Mouse (Mus musculus): ENCODE measurements around the gene Mthfd1. TPM values are rescaled to one million over a fixed set of nuclear protein-coding genes. Genes with fewer than 3 reads are reported as not detected.

Mthfd1 gene
- polyA plus RNA-seq, 1 experiment from 2014 or later: 64.0 TPM

DNA sequence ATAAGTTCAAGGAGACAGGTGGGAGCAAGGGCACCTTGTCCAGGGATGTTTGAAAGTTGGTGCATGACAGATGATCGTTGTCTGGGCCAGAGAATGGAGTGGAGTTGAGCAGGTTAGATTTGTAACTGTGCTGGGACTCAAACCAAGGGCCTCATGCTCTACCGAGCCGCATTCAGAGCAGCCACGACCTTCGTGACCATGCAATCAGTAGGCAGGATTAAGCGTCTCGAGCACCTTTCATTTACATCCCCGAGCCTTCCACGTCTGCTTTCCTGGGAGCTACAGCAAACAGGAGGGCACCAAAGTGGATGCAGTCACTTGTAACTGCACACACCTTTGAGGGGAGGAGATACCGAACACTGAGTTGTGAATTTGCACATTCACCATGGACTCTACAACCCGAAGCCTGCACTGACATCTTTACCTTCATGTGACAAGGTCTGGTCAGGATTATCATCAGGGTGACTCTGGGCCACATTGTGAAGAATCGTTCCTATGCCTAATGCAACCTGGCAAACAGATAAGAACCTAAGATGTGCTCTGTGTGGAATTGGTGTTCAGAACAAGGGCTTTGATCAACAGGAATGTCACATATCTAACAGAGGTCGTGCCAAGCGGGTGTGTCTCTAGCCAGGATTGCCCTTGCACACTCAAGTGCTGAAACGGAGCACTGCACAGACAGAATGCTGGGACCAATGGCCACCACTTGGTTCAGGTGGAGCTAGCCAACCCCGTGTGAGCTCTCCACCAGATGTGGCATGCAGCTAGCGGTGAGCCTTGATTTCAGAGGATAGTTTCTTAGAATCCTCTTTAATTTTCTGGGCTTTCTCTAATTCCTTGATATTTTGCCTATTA lies 81.2 kb downstream of the Mthfd1 start:
- Histone ChIP-seq H3K4me2 (no peak overlapping the region), H3K9ac (no peak overlapping the region), H3K36me3 (replicated peaks) (no peaks in the 10 kb centered on the region), H3K4me1 (no peaks in the 10 kb centered on the region), H3K4me3 (replicated peaks) (no peak overlapping the region), H3K9me3 (no peaks in the 10 kb centered on the region), H3K27me3 (no peaks in the 10 kb centered on the region), H3K27ac (no peak overlapping the region)
- 82% methylated on average over 17 of the region's 17 CpGs for WGBS
- no peak for ATAC-seq (ENCODE audit: low FRiP score)

DNA sequence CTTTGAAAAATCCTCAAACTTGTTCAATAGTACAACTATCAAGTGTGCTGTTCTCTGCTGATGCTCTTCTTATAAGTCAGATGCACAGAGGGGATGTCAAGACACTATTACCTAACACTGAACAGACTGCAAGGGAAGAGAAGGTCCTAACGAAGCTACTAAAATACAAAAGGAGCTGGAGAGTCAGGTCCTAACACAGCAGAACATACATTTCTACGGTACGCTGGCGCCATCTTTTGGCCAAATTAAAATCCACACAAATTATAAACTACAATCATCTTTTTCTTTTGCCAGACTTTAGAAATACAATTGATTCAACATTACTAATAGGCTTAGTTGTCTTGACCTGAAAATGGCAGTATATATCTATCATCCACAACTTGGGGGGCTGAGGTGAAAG lies 86.0 kb downstream of the Mthfd1 start:
- ATAC-seq (ENCODE audit: low FRiP score): no peak
- no peaks in the 10 kb centered on the region for H3K9me3 ChIP-seq
- H3K4me2 ChIP-seq: no peak overlapping the region
- H3K36me3 ChIP-seq (replicated peaks): peaks cover 12% of the 10 kb centered on the region
- H3K4me1 ChIP-seq: no peaks in the 10 kb centered on the region
- H3K27me3 ChIP-seq: no peaks in the 10 kb centered on the region
- H3K27ac ChIP-seq: no peak overlapping the region
- H3K9ac ChIP-seq: no peak overlapping the region
- WGBS: 6% methylated on average over 4 of the region's 4 CpGs
- H3K4me3 ChIP-seq (replicated peaks): no peak overlapping the region

DNA sequence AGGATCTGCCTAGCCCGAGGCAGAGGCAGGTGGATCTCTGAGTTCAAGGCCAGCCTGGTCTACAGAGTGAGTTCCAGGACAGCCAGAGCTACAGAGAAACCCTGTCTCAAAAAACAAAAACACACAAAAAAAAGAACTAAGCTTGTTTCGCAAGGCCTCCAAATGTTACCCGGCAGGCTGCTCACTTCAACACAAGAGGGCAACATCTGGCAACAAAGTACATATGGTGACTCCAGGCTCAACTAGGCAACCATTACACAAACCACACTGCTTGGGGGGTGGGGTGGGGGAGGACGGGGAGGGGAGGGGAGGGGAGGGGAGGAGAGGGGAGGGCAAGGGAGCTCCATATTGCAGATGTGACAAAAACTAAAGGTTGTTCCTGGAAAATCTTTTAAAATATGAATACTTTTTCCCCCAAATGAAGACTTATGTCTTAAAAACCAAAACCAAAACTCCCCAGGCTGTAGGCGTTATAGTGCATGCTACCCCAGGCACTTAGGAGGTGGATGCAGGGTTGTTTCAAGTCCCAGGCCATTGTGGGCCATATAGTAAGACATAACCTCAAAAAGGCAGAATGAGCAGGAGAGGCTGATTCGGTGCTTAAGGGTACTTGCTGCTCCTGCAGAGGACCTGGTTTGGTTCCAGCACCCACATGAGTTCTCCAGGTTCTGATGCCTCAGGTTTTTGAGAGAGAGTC lies 90.8 kb downstream of the Mthfd1 start:
- Histone ChIP-seq H3K27ac (no peak overlapping the region), H3K4me2 (no peak overlapping the region), H3K27me3 (no peaks in the 10 kb centered on the region), H3K36me3 (replicated peaks) (peaks cover 37% of the 10 kb centered on the region), H3K9ac (no peak overlapping the region), H3K9me3 (no peaks in the 10 kb centered on the region), H3K4me3 (replicated peaks) (no peak overlapping the region), H3K4me1 (no peaks in the 10 kb centered on the region)
- 93% methylated on average over 5 of the region's 6 CpGs for WGBS
- no peak for ATAC-seq (ENCODE audit: low FRiP score)

GRCm38 (mm10) chr12:76349680-76350220 lies 94.7 kb downstream of the Mthfd1 start:
- Histone ChIP-seq H3K4me2 (no peak overlapping the region), H3K4me1 (no peaks in the 10 kb centered on the region), H3K4me3 (replicated peaks) (no peak overlapping the region), H3K27me3 (no peaks in the 10 kb centered on the region), H3K9me3 (no peaks in the 10 kb centered on the region), H3K36me3 (replicated peaks) (peaks cover 34% of the 10 kb centered on the region), H3K27ac (no peak overlapping the region), H3K9ac (no peak overlapping the region)
- no peak for ATAC-seq (ENCODE audit: low FRiP score)
- WGBS: 88% methylated on average over 8 of the region's 8 CpGs

DNA sequence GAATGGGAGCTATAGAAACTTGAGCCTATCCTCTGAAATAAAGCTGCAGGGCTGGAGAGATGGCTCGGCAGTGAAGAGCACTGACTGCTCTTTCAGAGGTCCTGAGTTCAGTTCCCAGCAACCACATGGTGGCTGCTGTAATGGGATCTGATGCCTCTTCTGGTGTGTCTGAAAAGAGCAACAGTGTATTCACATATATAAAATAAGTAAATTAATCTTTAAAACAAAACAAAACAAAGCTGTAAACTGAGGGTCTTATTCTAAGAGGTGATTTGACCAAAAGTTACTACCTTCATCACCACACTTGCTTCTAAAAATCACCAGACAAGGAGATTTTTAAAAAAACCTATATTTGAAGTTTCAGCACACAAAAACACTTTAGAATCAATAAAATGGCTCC lies 105.8 kb downstream of the Mthfd1 start:
- no peak overlapping the region for H3K27ac ChIP-seq
- H3K27me3 ChIP-seq: no peaks in the 10 kb centered on the region
- H3K4me1 ChIP-seq: no peaks in the 10 kb centered on the region
- peaks cover 2% of the 10 kb centered on the region; the same call in 1 of the 2 replicates for H3K36me3 ChIP-seq (replicated peaks)
- no peak overlapping the region for H3K9ac ChIP-seq
- no peak for ATAC-seq (ENCODE audit: low FRiP score)
- WGBS: 33% methylated on average over 1 of the region's 1 CpGs
- H3K4me3 ChIP-seq (replicated peaks): no peak overlapping the region
- no peaks in the 10 kb centered on the region for H3K9me3 ChIP-seq
- H3K4me2 ChIP-seq: no peak overlapping the region

GRCm38 (mm10) chr12:76361405-76362302 lies 106.6 kb downstream of the Mthfd1 start:
- Histone ChIP-seq H3K9ac (no peak overlapping the region), H3K4me1 (no peaks in the 10 kb centered on the region), H3K4me3 (replicated peaks) (no peak overlapping the region), H3K36me3 (replicated peaks) (peaks cover 2% of the 10 kb centered on the region; the same call in 1 of the 2 replicates), H3K9me3 (no peaks in the 10 kb centered on the region), H3K4me2 (no peak overlapping the region), H3K27ac (no peak overlapping the region), H3K27me3 (no peaks in the 10 kb centered on the region)
- WGBS: 69% methylated on average over 9 of the region's 9 CpGs
- ATAC-seq (ENCODE audit: low FRiP score): no peak

GRCm38 (mm10) chr12:76362303-76362676 lies 107.2 kb downstream of the Mthfd1 start:
- no peak for ATAC-seq (ENCODE audit: low FRiP score)
- peaks cover 2% of the 10 kb centered on the region; the same call in 1 of the 2 replicates for H3K36me3 ChIP-seq (replicated peaks)
- no peak overlapping the region for H3K4me3 ChIP-seq (replicated peaks)
- WGBS: 85% methylated on average over 9 of the region's 9 CpGs
- no peaks in the 10 kb centered on the region for H3K9me3 ChIP-seq
- H3K27ac ChIP-seq: no peak overlapping the region
- H3K9ac ChIP-seq: no peak overlapping the region
- H3K4me1 ChIP-seq: peaks cover 6% of the 10 kb centered on the region
- no peak overlapping the region for H3K4me2 ChIP-seq
- no peaks in the 10 kb centered on the region for H3K27me3 ChIP-seq

DNA sequence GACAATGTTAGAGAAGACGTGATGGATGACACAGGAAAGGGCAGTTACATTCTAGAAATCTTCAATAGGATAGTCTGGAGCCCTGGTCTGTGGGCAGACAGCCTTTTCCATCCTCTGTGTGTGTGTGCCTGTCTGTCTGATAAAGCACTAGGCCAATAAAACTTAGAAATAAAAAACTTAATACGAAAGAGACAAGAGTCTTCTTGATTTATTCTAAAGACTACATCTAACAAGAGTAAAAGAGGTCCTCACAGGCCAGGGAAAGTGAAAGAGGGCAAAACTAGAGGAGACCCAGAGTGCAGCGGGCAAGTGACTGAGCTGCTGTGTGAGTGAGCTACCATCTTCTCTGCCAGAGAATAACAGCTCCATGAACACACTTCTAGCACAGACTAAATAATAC lies 111.2 kb downstream of the Mthfd1 start:
- H3K4me2 ChIP-seq: no peak overlapping the region
- 89% methylated on average over 3 of the region's 3 CpGs for WGBS
- no peak overlapping the region for H3K27ac ChIP-seq
- 0 out of 2 replicates have a peak, but pooled peaks cover 2% of the 10 kb centered on the region for H3K36me3 ChIP-seq (replicated peaks)
- no peak for ATAC-seq (ENCODE audit: low FRiP score)
- H3K9me3 ChIP-seq: no peaks in the 10 kb centered on the region
- H3K4me3 ChIP-seq (replicated peaks): no peak overlapping the region
- H3K4me1 ChIP-seq: peaks cover 21% of the 10 kb centered on the region
- no peaks in the 10 kb centered on the region for H3K27me3 ChIP-seq
- H3K9ac ChIP-seq: no peak overlapping the region

DNA sequence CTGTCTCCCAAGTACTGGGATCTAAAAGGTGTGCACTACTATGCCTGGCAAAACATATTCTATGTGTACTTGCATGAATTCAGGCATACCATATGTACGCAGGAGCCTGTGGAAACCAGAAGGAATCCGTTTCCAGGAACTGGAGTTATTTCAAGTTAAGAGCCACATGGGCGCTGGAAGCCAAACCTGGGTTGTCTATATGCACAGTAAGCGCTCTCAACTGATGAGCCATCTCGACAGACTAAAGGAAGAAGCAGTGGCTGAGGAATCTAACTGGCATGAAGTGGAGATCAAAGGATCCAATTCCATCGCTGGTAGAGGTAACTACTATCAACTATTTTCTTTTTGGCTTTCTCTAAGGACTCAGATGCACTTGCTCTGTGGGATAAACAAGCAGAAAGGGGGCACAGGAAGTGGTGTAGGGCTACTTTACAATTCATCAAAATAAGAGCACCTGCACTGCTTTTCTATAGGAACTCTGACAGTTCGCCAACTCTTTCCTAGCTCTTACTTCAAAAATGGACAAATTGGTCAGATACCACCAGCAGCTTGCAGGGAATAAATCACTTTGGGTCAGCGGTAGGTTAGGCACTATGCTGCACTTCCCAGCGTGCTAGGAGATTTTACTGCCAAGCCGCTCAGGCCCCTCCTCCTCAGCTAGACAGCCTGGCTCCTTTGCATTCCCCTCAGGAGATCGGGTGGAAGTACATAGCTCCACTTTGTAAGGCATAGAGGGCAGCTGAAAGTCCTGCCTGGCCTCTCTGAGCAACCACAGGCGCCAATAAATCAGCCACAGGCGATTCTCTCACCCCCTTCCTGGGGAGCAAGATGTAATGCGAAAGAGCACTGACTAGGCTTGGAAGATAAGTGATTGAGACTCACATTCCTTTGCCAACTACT lies 112.2 kb downstream of the Mthfd1 start:
- Histone ChIP-seq H3K9ac (peak overlapping the region; percentile 96; the same call in 1 of the 2 replicates), H3K27ac (no peak overlapping the region), H3K27me3 (no peaks in the 10 kb centered on the region), H3K9me3 (no peaks in the 10 kb centered on the region), H3K4me2 (peak overlapping the region; percentile 84), H3K36me3 (replicated peaks) (0 out of 2 replicates have a peak, but pooled peaks cover 2% of the 10 kb centered on the region), H3K4me1 (peaks cover 31% of the 10 kb centered on the region), H3K4me3 (replicated peaks) (peak overlapping the region; percentile 72)
- no peak for ATAC-seq (ENCODE audit: low FRiP score)
- 33% methylated on average over 14 of the region's 14 CpGs for WGBS

DNA sequence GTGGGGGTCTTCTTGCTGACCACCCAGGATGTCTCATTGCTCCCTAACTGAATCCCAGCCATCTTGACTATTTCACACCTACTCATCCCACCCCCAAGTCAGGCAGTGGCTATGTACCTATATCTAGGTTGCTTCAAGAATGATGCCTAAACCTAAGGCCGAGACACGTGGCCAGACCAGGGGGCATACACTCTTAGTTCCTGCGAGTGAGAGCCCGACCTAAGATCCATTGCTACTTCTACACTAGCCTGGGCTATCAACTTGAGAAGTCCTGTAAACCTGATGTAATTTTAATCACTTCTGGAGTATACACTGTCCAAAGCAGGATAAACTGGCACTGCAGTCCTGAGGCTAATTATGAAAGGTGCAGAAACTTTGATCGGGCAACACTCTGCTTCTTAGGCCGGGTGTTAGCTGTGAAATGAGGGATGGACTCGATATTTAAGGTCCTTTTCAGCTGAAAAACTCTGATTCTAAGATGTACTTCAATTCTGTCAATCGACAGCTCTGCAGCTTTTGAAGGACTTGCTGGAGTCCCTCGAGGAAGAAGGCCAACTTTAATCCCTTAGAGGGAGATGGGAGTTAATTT lies 113.2 kb downstream of the Mthfd1 start:
- H3K36me3 ChIP-seq (replicated peaks): 0 out of 2 replicates have a peak, but pooled peaks cover 2% of the 10 kb centered on the region
- peak overlapping the region; percentile 84 for H3K4me2 ChIP-seq
- H3K9ac ChIP-seq: peak overlapping the region; percentile 96
- peak overlapping the region; percentile 72 for H3K4me3 ChIP-seq (replicated peaks)
- WGBS: 7% methylated on average over 9 of the region's 9 CpGs
- H3K27ac ChIP-seq: peak overlapping the region; percentile 99
- no peaks in the 10 kb centered on the region for H3K9me3 ChIP-seq
- H3K4me1 ChIP-seq: peaks cover 38% of the 10 kb centered on the region
- no peak for ATAC-seq (ENCODE audit: low FRiP score)
- H3K27me3 ChIP-seq: no peaks in the 10 kb centered on the region

GRCm38 (mm10) chr12:76368790-76369205 lies 113.7 kb downstream of the Mthfd1 start:
- peak overlapping the region; percentile 99 for H3K27ac ChIP-seq
- no peaks in the 10 kb centered on the region for H3K9me3 ChIP-seq
- no peaks in the 10 kb centered on the region for H3K27me3 ChIP-seq
- H3K4me1 ChIP-seq: peaks cover 38% of the 10 kb centered on the region
- H3K9ac ChIP-seq: peak overlapping the region; percentile 96
- H3K4me2 ChIP-seq: peak overlapping the region; percentile 84
- ATAC-seq (ENCODE audit: low FRiP score): peak; percentile 58
- 0 out of 2 replicates have a peak, but pooled peaks cover 2% of the 10 kb centered on the region for H3K36me3 ChIP-seq (replicated peaks)
- WGBS: under 1% methylated on average over 22 of the region's 26 CpGs
- peak overlapping the region; percentile 72 for H3K4me3 ChIP-seq (replicated peaks)

Data from forebrain, embryonic 12.5 days (tissue).